Mouse (Mus musculus): ENCODE results near the gene Atxn1.

DNA sequence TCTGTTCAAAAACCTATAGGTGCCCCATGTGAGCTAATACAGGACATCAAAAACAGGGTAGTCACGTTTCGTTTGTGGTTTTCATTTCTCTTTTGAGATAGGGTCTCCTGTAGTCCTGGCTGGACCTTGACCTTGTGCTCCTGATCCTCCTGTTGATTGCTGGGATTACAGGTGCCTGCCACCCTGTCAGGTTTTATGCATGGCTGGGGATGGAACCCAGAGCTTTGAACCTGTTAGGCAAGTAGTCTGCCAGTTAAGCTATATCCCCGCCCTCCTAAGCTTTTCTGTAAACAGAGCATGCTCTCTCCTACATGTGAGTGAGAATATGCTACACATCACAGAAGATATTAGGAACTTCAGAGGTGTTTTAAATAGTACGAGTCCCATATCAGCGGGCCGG, 361.2 kb downstream of the Atxn1 start:
- TF ChIP-seq CTCF (IDR thresholded peaks at IDR 0.05), result no peak
- no peak for TF ChIP-seq EP300 (IDR thresholded peaks at IDR 0.05)

Data from lung, postnatal 0 days (tissue).